8 mouse cellular contexts compared by ENCODE assay signal in genomic region chr7:135464689-135465259, GRCm38 (mm10). TPM values are rescaled to one million over a fixed set of nuclear protein-coding genes. Genes with fewer than 3 reads are reported as not detected.
DNase-seq lines count a peak whose midpoint lies in the region; ATAC-seq and TF ChIP-seq lines count a peak whose summit lies in the region.

No protein-coding gene starts in this region.

- H3K9me3 ChIP-seq in heart, embryonic 11.5 days (replicated peaks; ENCODE audit: control insufficient read depth, low read length) = no peaks in the 10 kb centered on the region
- H3K9me3 ChIP-seq in E14TG2a.4 (ENCODE audit: low read length) = no peaks in the 10 kb centered on the region
- no peaks in the 10 kb centered on the region for H3K9me3 ChIP-seq in forebrain, postnatal 0 days (ENCODE audit: low read length)
- no peaks in the 10 kb centered on the region for H3K9me3 ChIP-seq in midbrain, embryonic 15.5 days

- H3K36me3 ChIP-seq in heart, embryonic 11.5 days (ENCODE audit: control insufficient read depth, insufficient read depth, low read length) = no peaks in the 10 kb centered on the region
- no peaks in the 10 kb centered on the region for H3K36me3 ChIP-seq in E14TG2a.4 (ENCODE audit: insufficient read depth, low read length)
- no peaks in the 10 kb centered on the region for H3K36me3 ChIP-seq in forebrain, postnatal 0 days (ENCODE audit: insufficient read depth)
- no peaks in the 10 kb centered on the region for H3K36me3 ChIP-seq in midbrain, embryonic 15.5 days (replicated peaks)

- H3K9ac ChIP-seq in heart, embryonic 11.5 days (ENCODE audit: low read depth, low read length) = no peak overlapping the region
- no peak overlapping the region for H3K9ac ChIP-seq in forebrain, postnatal 0 days
- H3K9ac ChIP-seq in midbrain, embryonic 15.5 days = no peak overlapping the region

- H3K27ac ChIP-seq in heart, embryonic 11.5 days (ENCODE audit: low read depth, low read length) = no peak overlapping the region
- H3K27ac ChIP-seq in cerebellum, adult 2 months (ENCODE audit: insufficient read depth, low read length) = no peak overlapping the region
- H3K27ac ChIP-seq in forebrain, postnatal 0 days (ENCODE audit: low read depth, low read length) = no peak overlapping the region
- H3K27ac ChIP-seq in midbrain, embryonic 15.5 days = no peak overlapping the region

- ATAC-seq in heart, embryonic 11.5 days (replicated peaks; ENCODE audit: insufficient number of reproducible peaks, low FRiP score, low TSS enrichment) = no peak
- peak; percentile 85 for ATAC-seq in forebrain, postnatal 0 days
- ATAC-seq in midbrain, embryonic 15.5 days (replicated peaks) = peak; percentile 50

- no peaks in the 10 kb centered on the region for H3K4me1 ChIP-seq in heart, embryonic 11.5 days (ENCODE audit: control insufficient read depth, insufficient read depth, low read length)
- H3K4me1 ChIP-seq in E14TG2a.4 (replicated peaks; ENCODE audit: low read depth, low read length) = no peaks in the 10 kb centered on the region; the same call in 1 of the 2 replicates
- no peaks in the 10 kb centered on the region for H3K4me1 ChIP-seq in cerebellum, adult 2 months (ENCODE audit: control insufficient read depth, insufficient read depth, low read length)
- H3K4me1 ChIP-seq in forebrain, postnatal 0 days (ENCODE audit: insufficient read depth) = peaks cover 9% of the 10 kb centered on the region
- H3K4me1 ChIP-seq in midbrain, embryonic 15.5 days = peaks cover 11% of the 10 kb centered on the region; the same call in 1 of the 2 replicates

- TF ChIP-seq POLR2A in cerebellum, adult 2 months (IDR thresholded peaks at IDR 0.05; ENCODE audit: borderline replicate concordance, insufficient read depth, low read length) = no peak

- 37% methylated on average over 3 of the region's 3 CpGs for WGBS in heart, embryonic 11.5 days (ENCODE audit: insufficient replicate concordance)
- WGBS in cerebellum, adult 2 months = 43% methylated on average over 3 of the region's 3 CpGs
- WGBS in forebrain, postnatal 0 days = 33% methylated on average over 3 of the region's 3 CpGs
- 41% methylated on average over 3 of the region's 3 CpGs for WGBS in midbrain, embryonic 15.5 days

- no peak overlapping the region for H3K4me3 ChIP-seq in heart, embryonic 11.5 days (ENCODE audit: low read depth, low read length)
- no peak overlapping the region for H3K4me3 ChIP-seq in E14TG2a.4 (replicated peaks; ENCODE audit: low read length)
- no peak overlapping the region for H3K4me3 ChIP-seq in cerebellum, adult 2 months (replicated peaks; ENCODE audit: insufficient read depth, low read depth, low read length)
- H3K4me3 ChIP-seq in forebrain, postnatal 0 days (ENCODE audit: low read depth, low read length) = no peak overlapping the region
- no peak overlapping the region for H3K4me3 ChIP-seq in midbrain, embryonic 15.5 days

- no peak overlapping the region for H3K4me2 ChIP-seq in heart, embryonic 11.5 days
- peak overlapping the region; percentile 45; the same call in 1 of the 2 replicates for H3K4me2 ChIP-seq in forebrain, postnatal 0 days (ENCODE audit: low read depth)
- H3K4me2 ChIP-seq in midbrain, embryonic 15.5 days = no peak overlapping the region; the same call in 1 of the 2 replicates

- peak; percentile 9 for DNase-seq in heart, adult 8-10 months (ENCODE audit: low spot score)
- peak; percentile 24 to 49 for DNase-seq in cerebellum, adult 2 months
- DNase-seq in forebrain, postnatal 0 days = peak; percentile 87
- peak; percentile 86 to 87 for DNase-seq in layer of hippocampus, postnatal 10 days (ENCODE audit: low spot score in 2 of 2)
- peak; percentile 17 for DNase-seq in thymus, postnatal 0 days (ENCODE audit: low spot score)

- TF ChIP-seq CTCF in E14TG2a.4 (conservative IDR thresholded peaks at IDR 0.05; ENCODE audit: low read length) = peak; percentile 45
- TF ChIP-seq CTCF in cerebellum, adult 2 months (IDR thresholded peaks at IDR 0.05; ENCODE audit: borderline replicate concordance, insufficient read depth, low read depth, low read length) = peak; percentile 75
- TF ChIP-seq CTCF in forebrain, postnatal 0 days (IDR thresholded peaks at IDR 0.05; ENCODE audit: low read depth) = peak; percentile 85

- H3K27me3 ChIP-seq in heart, embryonic 11.5 days (ENCODE audit: control insufficient read depth, insufficient read depth, low read length) = peaks cover 2% of the 10 kb centered on the region; the same call in 1 of the 2 replicates
- peaks cover 15% of the 10 kb centered on the region for H3K27me3 ChIP-seq in E14TG2a.4 (ENCODE audit: insufficient read depth, low read length)
- no peaks in the 10 kb centered on the region; the same call in 1 of the 2 replicates for H3K27me3 ChIP-seq in cerebellum, adult 2 months (ENCODE audit: control insufficient read depth, insufficient read depth, low read length)
- H3K27me3 ChIP-seq in forebrain, postnatal 0 days (ENCODE audit: insufficient read depth, low read length) = no peaks in the 10 kb centered on the region
- H3K27me3 ChIP-seq in midbrain, embryonic 15.5 days (replicated peaks) = no peaks in the 10 kb centered on the region

RNA-seq across cellular contexts. Expression of gene Foxi2, which starts 54.7 kb away (rescaled TPM):
- total RNA-seq in heart, adult 8-10 months (2022) = not detected
- polyA plus RNA-seq in heart, embryonic 11.5 days (2014; fragmentation: Nextera tagmentation; extraction: Ambion mirVana) = 0.10 and 0.15 TPM in 2 replicates
- not detected in 2 replicates for polyA plus RNA-seq in cerebellum, adult 2 months (2012; rRNA removed)
- not detected in 2 replicates for total RNA-seq in forebrain, postnatal 0 days (2014; rRNA removed)
- polyA plus RNA-seq in forebrain, postnatal 0 days (2015; fragmentation: Nextera tagmentation; extraction: Ambion mirVana) = 0.05 and 0.07 TPM in 2 replicates
- total RNA-seq in layer of hippocampus, postnatal 10 days (2021) = not detected
- polyA plus RNA-seq in midbrain, embryonic 15.5 days (2015; fragmentation: Nextera tagmentation; extraction: Ambion mirVana) = 0.06 TPM in 1 of 2 replicates, not detected in the other
- 0.12 and 0.22 TPM in 2 replicates for polyA plus RNA-seq in thymus, postnatal 0 days (2015; fragmentation: Nextera tagmentation; extraction: Ambion mirVana)

Comparison
In these comparisons a context has a peak if more than half of its experiments do, and no peak if none do; other contexts are left out.
1. DNase-seq: peak in every context shown above with its lines; median percentile 87 in forebrain, postnatal 0 days; 86 in layer of hippocampus, postnatal 10 days; 36 in cerebellum, adult 2 months; 17 in thymus, postnatal 0 days; 9 in heart, adult 8-10 months.